Mouse (Mus musculus): ENCODE results near the gene AY761184.
"Not testable (repeated sequence)": the region's sequence is repeated elsewhere in the genome, so short reads cannot be mapped to it uniquely, and the experiment has no call there.

Gene AY761184

DNA sequence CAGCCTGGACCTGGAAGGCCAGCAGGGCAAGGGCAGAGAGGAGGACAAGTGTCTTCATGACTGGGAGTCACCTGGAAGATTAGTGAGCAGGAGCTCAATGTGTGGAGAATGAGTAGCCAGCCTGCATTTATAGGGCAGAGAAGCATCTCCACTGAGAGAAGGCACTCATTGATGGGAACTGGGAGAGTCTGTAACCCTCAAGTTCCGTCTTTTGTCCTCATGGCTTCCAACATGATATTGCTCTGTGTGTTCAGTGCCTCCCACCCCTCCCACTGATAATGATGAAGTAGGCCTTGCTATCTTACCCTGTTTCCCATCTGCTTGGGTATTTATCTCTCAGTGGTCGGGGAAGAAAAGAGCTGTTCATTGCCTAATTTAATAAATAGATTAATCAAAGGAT is at the start of gene AY761184:
Gene AY761184 (minus strand): TSS at position 101 of the 400 bp plus-strand sequence.
- not testable (repeated sequence) for DNase-seq (ENCODE audit: low spot score)

DNA sequence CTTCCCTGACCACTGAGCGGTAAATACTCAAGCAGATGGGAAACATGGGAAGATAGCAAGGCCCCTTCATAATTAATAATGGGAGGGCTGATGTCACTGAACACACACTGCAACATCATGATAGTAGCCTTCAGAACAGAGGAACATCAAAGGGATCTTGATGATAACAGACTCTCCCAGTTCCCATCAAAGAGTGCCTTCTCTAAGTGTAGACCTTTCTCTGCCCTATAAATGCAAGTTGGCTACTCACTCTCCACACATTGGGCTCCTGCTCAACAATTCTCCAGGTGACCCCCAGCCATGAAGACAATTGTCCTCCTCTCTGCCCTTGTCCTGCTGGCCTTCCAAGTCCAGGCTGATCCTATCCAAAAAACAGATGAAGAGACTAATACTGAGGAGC is 37.9 kb downstream of the AY761184 start, which contains the start of gene Defa34:
Gene Defa34 (plus strand): TSS at position 301 of the 400 bp plus-strand sequence.
- not testable (repeated sequence) for DNase-seq (ENCODE audit: low spot score)

DNA sequence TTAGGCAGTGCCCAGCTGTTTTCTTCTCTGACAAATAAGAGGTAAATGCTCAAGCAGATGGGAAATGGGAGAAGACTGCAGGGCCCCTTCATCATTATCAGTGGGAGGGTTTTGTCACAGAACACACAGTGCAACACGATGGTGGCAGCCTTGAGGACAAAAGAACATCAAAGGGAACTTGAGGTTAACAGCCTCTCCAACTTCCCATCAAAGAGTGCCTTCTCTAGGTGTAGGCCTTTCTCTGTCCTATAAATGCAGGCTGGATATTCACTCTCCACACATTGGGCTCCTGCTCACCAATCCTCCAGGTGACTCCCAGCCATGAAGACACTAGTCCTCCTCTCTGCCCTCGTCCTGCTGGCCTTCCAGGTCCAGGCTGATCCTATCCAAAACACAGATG is 48.0 kb downstream of the AY761184 start, which contains the start of gene Defa17:
Gene Defa17 (plus strand): TSS at position 301 of the 400 bp plus-strand sequence.
- not testable (repeated sequence) for DNase-seq (ENCODE audit: low spot score)

Measured in yolk sac, embryonic 10.5 days (tissue).